Mouse (Mus musculus) thymus, postnatal 14 days (tissue): ENCODE measurements around the gene Secisbp2l.

Source experiments
- DNase-seq: peaks from one replicate; pipeline ENCODE4 v3.0.0; 2021

The Secisbp2l gene

DNA sequence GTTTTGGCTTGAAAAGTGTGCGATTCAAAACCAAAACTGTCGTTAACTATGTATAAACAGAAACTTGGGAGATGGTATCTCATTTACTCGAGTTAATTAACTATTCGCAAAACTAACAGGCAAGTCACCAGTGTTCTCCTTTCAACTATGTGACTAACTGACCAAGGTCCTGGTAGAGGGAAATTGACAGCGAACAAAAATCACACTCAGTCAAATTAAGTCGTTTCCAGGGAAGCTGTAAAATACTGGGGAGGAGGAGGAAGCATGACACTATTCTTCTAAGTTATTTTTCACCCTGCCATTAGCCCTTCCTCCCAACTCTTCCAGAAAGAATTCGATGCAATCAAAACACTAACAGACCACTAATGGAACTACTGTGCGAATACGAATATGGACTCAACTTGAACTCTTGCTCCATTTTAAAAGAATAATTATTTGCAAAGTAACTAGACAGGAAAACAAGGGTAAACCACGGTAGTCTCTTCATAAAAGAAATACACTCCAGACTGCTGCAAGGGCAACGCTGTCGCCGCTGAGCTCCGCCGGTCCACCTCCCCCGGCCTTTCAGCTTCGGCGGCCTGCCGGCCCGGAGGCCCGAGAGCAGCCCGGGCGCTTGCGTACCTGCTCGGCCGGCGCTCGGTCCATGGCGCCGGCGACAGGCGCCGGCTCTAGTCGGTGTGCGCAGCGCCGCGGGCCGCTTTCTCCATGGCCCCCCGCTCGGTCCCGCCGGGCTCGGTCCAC is 522 bp downstream of the Secisbp2l start:
- no peak for DNase-seq

DNA sequence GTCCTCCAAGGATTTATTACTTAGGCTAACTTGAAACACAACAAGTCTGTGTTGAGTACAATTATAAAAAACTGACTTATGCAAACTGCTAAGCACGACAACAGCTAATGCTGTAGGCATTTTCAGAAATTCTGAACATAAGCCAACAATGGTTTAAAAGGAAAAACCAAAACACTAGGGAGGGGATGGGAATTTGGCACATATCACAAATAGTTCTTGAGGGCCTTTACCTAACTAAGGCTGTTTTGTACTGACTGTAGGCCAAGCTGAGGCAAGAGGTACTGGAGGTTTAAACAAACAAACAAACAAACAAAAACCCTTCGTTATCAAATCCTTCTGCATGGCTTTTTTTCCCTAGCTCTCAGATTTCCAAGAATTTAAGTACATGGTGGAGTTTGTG is 1.7 kb downstream of the Secisbp2l start:
- DNase-seq: no peak

DNA sequence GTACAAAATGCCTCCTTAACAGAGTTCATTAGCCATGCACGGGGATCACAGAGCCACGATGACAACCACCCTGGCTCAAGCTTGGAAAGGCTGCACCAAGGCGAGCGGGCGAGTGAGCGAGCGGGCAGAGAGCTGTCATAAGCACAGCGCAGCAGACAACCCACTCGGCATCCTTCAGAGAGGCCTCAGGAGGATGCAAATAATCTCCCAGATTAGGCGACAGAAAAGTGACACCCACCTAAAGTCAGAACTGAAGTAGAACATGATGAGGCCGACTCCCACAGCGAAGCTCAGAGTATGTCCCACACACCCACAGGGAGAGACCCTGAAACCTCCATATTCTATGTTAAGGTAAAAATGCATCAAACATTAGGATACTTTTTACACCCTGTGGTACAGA is 4.3 kb downstream of the Secisbp2l start:
- no peak for DNase-seq

DNA sequence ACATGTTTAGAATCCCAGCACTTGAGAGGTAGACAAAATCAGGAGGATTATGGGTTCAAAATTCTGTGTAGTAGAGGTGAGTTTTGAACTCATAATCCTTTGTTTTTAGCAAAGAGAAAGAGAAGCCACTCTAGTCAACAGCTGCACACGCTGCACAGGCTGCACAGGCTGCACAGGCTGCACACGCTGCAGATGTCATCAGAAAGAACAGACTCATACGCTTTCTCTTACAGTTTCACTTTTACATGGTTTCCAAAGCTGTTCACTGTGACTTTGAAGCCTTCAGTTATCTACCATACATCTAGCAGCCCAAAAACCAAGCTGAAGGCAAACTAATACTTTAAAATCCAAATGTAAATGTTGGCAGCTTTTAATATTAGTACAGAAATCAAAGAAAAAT is 5.7 kb downstream of the Secisbp2l start:
- peak; percentile 25 for DNase-seq

DNA sequence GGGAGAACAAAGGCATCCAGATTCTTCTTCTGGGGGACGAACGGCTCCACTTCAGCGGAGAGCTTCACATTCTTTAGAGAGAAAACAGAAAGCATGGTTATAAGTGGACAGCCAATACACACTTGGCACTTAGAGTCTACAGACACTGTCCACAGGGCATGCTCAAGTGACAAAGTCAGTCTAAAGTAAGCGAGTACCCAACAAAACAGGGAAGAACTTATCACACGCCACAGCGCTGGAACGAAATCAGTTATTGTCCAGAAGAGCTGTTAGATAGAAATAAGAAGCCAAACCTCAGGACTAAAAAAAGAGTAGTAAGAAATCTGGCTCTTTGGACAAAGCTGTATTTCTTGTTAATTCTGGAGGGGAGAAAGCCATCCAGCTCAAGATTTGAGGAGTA is 7.0 kb downstream of the Secisbp2l start:
- DNase-seq: no peak

DNA sequence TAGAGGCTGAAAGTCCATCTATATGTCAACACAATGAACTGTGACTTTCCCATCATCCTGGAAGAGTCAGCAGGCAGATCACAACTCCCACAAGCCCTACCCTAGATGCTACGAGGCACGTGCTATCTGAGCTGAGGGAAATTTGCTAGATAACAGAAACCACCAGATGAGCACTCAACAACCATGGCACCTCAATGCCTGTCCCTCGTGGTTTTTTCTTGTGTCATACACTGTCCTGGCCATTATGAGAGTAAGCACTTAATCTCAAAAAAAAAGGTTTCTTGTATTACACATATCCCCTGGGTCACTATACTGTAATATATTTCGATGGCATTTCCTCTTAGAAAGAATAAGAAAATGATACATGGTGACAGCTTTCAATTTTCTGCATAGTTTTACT is 7.8 kb downstream of the Secisbp2l start:
- no peak for DNase-seq

DNA sequence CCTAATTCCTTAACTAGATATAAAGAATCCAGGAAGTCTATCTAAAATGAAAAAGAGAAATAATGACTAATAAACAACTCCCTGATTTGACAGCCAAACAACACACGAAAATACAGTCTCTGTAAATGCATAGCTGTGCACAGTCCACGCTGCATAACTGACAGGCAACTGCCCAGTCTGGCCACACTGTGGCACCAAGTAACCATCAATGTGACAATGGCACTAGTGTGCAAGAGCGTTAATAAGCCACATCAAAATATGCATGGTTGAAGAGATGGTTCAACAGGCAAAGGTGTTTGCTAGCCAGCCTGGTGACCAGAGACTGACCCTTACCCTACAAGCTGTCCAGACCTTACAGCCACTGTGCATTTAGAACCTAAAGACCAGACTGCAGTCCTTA is 17.6 kb downstream of the Secisbp2l start:
- no peak for DNase-seq

DNA sequence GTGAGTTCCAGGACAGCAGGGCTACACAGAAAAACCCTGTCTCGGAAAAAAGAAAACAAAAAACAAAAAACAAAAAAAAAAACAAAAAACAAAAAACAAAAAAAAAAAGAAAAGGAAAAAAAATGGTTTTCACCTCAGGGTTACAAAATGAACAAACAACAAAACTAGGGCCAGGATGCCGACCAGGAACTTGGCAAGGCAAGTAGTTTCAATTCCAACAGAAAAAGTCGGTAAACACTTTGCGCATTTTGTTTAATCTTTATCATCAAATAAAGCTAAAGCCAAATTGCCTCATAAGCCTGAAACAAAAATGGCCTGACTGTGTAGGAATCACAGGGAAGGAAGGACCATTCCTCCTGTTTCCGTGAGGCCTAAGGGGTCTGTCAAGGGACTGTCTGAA is 18.1 kb downstream of the Secisbp2l start:
- DNase-seq: no peak

DNA sequence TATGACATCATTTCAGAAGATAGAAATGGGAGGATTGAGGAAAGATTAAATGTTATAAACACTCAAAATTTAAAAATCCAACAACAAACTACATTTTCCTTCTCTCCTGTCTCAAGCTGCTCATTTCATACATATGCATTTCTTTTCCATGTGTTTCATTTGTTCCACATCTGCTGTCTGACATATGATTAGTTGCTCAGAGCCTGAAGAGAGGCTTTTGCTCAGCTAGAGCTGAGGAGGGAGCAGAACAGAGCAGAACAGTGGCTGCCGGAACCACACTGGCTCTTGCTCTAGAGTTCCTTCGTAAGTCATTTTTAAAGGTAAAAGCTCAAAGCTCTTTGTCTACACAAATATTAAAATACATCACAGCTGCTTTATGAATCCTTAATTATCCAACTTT is 33.3 kb downstream of the Secisbp2l start:
- no peak for DNase-seq

DNA sequence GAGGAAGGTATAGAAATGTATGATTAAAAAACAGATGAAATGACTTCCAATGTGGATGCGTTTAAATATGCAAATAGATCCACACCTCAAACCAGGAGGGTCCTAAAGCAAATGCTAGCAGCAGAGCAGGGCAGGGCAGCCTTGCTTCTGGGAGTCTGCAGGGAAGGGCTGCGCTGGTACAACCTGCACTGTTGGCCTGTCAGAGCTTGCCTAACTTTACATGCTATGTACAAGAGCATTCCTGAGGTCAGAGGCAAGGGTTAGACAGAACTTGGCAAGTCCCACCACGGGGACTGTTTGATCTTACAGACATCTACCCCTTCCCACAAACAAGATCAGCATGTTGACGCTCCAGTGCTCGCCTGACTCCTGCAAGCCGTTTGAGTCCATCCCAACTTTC is 43.3 kb downstream of the Secisbp2l start:
- no peak for DNase-seq

DNA sequence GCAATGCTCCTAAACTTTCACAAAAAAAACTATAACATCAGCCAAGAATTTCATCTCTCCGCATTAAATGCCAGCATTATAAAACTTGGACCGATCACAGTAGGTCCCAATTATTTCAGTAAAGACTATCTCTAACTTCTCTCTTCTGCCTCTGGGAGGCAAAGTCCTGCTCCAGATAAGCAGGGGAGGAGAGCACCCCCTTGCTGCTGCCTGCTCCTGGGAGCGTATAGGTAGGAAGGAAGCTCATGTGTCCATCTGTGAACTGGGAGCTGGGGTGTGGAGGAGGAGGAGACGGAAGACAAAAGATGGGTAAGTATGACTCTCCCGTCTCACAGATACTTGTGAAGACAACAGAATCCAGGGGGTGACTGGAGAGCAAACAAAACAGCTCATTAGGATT is 44.0 kb downstream of the Secisbp2l start:
- DNase-seq: no peak

DNA sequence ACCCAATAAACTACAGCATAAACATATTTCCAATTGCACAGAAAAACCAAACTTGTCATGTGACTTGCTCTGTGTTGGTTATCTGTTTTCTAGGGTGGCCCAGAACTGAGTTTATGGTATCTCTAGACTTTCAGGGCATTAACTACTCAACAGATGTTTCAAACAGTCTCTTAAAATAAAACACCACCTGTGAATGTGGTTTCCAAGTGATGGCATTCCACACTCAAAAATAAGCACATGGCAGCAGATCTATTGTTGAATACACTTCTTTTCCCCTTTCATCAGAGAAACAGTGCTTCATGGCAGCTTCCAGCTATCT is 46.7 kb downstream of the Secisbp2l start:
- DNase-seq: no peak

DNA sequence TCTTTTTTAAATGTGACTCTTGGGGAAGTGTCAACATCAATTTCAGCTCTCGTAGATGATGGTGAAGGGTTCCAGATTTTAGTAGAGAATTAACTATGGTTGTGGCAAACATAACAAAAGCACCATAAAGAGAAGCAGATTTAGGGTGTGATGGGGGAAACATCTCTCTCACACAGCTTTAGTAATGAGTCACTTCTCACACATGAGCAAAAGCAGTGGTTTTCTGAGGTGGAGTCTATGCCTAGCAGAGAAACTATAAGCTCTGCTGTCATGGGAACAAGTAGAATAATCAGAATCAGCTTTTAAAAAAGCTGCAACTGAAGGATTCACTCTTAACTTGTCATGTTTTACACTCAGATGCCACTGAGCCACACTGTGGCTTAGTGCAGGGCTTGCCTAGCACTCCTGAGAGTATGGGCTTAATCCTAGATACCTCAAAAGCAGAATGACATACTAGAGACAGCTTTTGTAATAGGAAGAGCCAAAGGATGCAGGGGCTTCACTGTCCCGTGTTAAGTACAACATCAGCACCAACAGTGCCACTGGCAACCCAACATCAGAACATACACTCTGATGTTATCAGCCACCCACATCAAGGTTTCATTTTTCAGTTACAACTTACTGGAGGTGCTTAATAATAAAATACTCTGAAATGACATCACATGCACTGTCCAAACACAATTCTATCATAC is 47.2 kb downstream of the Secisbp2l start:
- peak; percentile 21 for DNase-seq

DNA sequence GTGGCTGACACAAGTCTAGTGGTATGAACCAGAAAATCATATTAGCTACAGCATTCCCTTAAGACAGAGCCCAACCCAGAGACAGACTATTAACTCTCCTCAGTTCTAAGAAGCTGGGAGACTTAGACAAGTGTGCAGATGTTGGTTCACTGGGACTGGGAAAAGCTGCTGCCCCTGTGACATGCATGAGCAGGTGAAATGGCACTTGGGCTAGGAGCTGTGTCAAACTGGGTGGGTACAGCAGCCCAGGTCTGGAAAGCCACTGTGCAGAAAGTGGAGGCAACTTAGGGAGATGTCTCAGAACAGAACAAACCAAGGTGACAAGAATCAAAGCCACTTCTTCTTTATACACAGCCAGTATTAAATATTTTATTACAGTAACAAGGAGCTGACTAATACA is 47.9 kb downstream of the Secisbp2l start:
- DNase-seq: no peak

DNA sequence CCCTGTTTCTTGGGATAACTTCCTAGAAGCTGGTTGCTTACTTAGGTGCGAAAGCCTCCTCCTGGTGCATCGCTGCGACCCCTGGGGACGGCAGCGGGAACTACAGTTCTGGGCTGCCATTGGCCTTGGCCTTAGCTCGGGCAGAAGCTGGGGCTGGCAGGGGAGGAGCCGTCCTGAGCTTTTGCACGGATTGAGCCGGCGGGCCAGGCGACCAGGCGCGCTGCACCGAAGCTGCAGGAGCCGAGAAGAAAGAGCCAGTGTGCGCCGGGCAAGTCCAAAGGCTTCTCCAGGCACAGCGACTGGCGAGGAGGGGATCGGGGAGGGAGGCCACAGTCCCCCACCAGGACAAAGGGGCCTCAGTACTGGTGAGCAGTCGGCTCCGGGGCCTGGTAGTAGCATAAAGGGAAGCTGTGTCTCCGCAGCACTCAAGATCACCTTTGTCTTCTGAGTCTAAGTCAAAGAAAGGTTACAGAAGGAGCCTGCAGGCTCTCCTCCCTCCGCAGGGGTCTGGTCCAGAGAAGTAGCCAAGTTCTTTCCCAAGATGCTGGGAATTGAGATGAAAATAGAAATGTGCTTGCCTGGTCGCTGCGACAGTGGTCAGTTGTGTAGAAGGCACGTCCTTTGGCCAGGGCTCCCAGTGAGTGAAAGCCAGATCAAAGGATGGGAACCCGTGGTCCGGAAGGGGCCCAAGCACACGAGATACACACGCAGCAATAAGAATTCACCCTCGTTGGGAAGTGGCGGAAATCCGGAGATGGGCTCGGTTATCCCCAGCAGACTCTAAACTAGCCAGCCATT is 50.7 kb downstream of the Secisbp2l start:
- DNase-seq: peak; percentile 92

DNA sequence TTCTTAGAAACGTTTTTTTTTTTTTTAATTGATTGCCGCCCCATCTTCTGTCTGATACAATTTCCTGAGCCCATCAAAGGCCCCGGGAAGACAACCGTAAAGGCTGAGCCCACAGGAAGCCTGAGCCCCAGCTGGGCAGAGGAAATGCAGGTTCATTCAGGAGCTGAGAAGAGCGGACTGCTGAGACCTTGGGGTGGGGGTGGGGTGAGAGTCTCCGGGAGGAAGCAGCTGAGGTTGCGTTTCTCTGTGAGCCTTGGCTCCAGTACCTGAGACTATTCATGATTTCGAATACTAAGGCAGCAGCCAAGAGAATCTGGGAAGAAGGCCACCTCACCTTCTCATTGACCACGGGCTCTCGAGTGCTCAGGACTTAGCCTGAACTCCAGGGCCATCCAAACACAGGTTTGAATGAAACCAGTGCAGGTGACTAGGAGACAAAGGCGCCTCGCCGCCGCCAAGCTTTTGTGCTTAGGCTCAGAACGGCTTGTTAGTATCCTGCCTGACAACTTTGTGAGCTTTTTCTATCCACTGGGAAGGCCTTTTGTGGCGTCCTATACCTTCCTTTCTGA is 58.0 kb downstream of the Secisbp2l start:
- peak; percentile 56 for DNase-seq

DNA sequence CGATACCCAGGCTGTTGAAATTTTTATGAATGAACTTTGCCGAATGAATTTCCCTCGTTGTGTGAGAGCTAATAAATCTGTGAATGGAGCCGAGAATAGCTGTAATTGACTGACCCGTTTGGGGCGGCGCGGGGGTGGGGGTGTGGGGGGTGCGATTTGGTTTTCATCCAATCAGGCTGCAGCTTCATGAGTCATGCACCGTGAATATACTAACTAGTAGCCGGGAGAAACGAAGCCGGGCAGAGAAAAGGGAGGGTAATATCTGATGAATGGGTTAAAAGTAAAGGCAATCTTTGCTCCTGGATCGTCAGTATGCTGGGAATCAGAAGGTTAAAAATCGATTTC is 58.6 kb downstream of the Secisbp2l start, which contains the start of gene Shc4:
Gene Shc4 (minus strand): TSS at position 63 of the 345 bp plus-strand sequence.
- no peak for DNase-seq

DNA sequence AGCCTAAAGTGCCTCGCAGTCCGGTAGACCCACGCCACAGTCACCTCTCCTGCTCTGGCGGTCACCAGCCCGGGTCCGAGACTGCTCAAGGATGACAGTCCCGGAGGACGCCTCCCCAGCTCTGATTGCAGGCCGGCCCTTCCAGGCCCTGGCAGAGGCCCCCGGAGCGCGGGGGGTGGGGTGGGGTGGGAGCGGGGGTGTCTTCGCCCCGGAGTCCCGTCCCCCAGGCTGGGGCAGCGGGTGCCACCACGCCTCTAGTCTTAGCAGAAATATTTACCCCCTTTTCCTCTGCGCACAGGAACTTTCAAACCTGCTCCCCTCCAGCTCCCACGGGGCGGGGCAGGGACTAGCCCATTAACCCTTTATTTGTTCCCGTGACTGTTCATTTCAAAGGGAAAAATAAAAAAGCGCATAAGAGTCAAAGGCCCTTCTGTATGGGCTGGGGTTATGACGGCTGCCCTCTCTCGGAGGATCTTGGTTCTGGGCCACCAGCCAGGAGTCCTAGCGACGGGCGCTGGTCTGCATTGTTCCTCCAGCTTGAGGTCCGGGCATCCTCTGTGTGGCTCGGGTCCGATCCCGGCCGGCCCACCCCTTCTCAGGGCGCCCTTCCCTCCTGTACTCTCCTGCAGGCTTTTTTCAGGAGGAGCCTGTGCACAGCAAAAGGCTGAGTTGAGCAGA is 59.1 kb downstream of the Secisbp2l start:
- DNase-seq: peak; percentile 44

DNA sequence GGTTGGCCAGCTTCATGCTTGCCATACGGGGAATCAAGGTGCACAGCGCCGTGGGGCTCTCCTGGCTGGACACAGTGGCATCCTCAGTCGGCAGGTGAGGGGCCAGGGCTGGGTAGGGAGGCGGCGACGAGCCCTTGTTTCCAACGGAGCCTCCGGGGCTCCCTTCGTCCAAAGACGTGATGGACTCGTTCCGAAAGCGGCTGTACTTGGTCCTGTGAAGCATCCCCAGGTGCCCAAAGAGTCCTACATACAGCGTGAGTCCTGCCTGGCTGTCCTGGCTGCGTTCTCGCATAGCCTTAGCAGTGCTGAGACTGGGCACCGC is 59.6 kb downstream of the Secisbp2l start:
- no peak for DNase-seq

DNA sequence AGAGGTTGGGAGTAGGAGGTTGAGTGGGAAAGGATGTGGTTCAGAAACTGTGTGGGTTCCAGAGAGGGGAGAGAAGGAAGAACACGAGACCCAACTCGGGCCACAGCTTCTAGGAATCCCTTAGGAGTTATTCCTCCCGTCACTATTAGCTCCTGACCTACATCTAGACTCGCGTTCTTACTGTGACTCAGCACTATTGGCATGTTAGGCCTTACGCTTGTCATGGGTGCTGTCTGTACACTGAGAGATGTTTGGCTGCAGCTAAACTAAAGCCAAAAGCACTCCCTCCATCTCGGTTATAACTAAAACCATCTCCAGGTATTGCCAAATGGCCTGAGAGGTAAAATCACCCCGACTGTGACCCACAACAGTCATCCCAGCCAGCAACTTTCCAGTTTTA is 66.1 kb downstream of the Secisbp2l start:
- no peak for DNase-seq

DNA sequence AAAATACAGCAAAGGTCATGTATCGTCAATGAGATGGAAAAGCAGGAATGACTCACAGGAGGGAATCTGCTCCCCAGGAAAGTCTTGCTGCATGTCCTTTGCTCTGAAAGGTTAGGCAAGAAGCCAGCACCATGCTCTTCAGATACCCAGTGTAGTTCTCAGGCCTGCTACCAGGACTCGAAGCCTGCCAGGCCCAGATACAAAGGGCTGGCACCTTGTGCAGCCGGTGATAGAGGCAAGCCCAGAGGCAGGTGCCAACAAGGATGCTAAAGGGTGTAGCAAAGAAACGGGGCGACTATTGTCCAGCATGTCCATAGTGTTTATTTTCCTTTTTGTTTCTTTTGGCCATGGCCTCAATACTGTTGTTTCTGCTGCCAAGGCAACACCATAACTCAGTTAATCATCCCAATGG is 76.2 kb downstream of the Secisbp2l start:
- DNase-seq: no peak

DNA sequence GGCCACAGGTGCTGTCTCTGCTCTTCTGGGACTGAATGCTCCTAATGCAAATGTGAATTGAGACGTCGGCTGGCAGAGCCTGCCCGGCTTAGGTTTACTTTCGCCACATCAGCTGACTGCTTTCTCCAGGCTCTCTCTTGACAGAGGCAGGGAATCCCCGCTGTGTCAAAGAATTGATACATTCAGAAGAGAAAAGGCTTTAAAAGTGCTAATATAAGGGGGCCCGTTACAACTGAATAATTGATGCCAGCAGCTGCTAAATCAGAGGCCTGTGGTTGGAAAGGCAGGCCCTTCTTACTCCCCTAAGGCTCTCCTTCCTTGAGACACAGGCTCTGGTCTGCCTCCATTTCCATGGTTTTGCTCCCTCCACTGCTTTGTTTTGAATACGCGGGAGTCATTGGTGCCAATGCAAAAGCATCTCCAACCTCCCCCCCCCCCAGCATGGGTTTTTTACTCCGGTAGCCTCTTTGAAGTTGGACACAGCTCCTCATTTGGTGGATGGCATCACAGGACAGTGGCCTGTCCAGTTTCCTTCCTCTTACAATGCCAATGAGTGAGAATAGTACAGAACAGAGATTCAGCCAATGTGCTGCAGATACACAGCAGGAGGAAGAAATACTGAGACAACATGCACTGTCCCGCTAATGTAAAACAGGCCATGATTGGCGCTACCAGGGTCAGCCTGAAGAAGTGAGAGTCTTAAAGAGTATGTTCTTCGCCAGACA is 77.6 kb downstream of the Secisbp2l start:
- no peak for DNase-seq

DNA sequence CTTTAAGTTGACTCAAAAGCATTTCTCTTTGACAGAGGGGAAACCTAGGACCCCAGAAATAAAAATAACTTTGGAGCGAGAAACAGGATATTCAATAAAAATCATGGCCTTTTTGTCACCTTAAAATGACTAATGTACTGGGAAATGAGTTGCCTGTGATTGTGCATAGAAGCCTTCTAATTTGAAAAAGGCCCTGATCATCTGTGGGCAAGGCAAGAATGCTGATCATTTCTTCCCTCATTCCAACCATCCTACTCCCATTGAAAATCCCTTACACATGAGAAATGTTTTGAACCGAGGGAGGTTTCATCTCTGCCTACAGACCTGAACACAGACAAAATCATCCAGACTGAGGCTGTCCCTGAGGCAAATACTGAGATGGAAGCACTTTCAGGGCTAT is 79.8 kb downstream of the Secisbp2l start:
- no peak for DNase-seq
